Mouse (Mus musculus) forebrain, embryonic 14.5 days (tissue): Measurements from ENCODE around the gene Wfdc11. TPM values are rescaled to one million over a fixed set of nuclear protein-coding genes. Genes with fewer than 3 reads are reported as not detected.
"Not testable (repeated sequence)": the region's sequence is repeated elsewhere in the genome, so short reads cannot be mapped to it uniquely, and the experiment has no call there.

Experiments
- ATAC-seq: fragments of 200-750 bp; cut with Nextera tagmentation; 2 replicates; pipeline ENCODE4 v1.8.0; 2017; ENCODE audit warnings: mild to moderate bottlenecking, moderate library complexity
- DNase-seq: peaks from one replicate; pipeline ENCODE4 v3.0.0-alpha.2; 2015; ENCODE audit warnings: low spot score
- H3K27ac ChIP-seq: fragments of 300-500 bp; sonication (generic); 2 replicates; pipeline ENCODE4 v1.5.1; 2014; ENCODE audit warnings: low read depth, mild to moderate bottlenecking, control low read depth, low read length, moderate library complexity
- H3K27me3 ChIP-seq: fragments of 300-500 bp; sonication (generic); replicated peaks from 2 replicates; pipeline ENCODE4 v1.6.1; 2014; ENCODE audit warnings: low read length, control low read depth, mixed read lengths; ENCODE audit not compliant: control insufficient read depth, insufficient read depth
- H3K36me3 ChIP-seq: fragments of 300-500 bp; sonication (generic); 2 replicates; pipeline ENCODE4 v1.6.1; 2014; ENCODE audit warnings: low read length, control low read depth; ENCODE audit not compliant: control insufficient read depth, insufficient read depth
- H3K4me1 ChIP-seq: fragments of 300-500 bp; sonication (generic); 2 replicates; pipeline ENCODE4 v1.6.1; 2014; ENCODE audit warnings: antibody characterized with exemption, low read length, control low read depth; ENCODE audit not compliant: control insufficient read depth, insufficient read depth
- H3K4me2 ChIP-seq: fragments of 300-500 bp; sonication (generic); 2 replicates; pipeline ENCODE4 v1.6.1; 2014; ENCODE audit warnings: mild to moderate bottlenecking, control low read depth, low read length
- H3K4me3 ChIP-seq: fragments of 300-500 bp; sonication (generic); 2 replicates; pipeline ENCODE4 v1.5.1; 2014; ENCODE audit warnings: low read depth, low read length, control low read depth
- H3K9ac ChIP-seq: fragments of 300-500 bp; sonication (generic); 2 replicates; pipeline ENCODE4 v1.6.1; 2014; ENCODE audit warnings: mild to moderate bottlenecking, low read length, control low read depth, moderate library complexity
- H3K9me3 ChIP-seq: fragments of 300-500 bp; sonication (generic); replicated peaks from 2 replicates; pipeline ENCODE4 v1.6.1; 2016; ENCODE audit warnings: low read length, control low read depth, mixed read lengths; ENCODE audit not compliant: control insufficient read depth
- WGBS: fragments of 180-500 bp; shearing (Covaris S2); extraction: QIAGEN DNeasy Blood & Tissue Kit; methylation state at CpG from one replicate; pipeline ENCODE4 v1.1.7; 2014; 5-methylcytosine and 5-hydroxymethylcytosine counted together
- polyA plus RNA-seq: library from polyadenylated mRNA; unstranded; fragments of >200 nt; fragmentation: Nextera tagmentation; extraction: Ambion mirVana; gene quantifications from 2 replicates; pipeline ENCODE4 v1.2.1, GENCODE M21; 2014

Wfdc11 gene
- not detected in 2 replicates for polyA plus RNA-seq

- 79% methylated on average over 7 of the region's 7 CpGs for WGBS
These were observed at the start of gene Wfdc11 for GRCm38 (mm10) chr2:164673987-164674386. Gene Wfdc11, minus strand, starts transcription at chr2:164674087.

GRCm38 (mm10) chr2:164723276-164723675 is 49.4 kb upstream of the Wfdc11 start:
- DNase-seq: no peak
- no peak overlapping the region for H3K9ac ChIP-seq
- 56% methylated on average over 4 of the region's 4 CpGs for WGBS
- H3K9me3 ChIP-seq: no peaks in the 10 kb centered on the region
- no peaks in the 10 kb centered on the region for H3K36me3 ChIP-seq
- no peaks in the 10 kb centered on the region for H3K4me1 ChIP-seq
- H3K27me3 ChIP-seq: no peaks in the 10 kb centered on the region
- ATAC-seq: no peak
- H3K4me3 ChIP-seq: no peak overlapping the region
- no peak overlapping the region for H3K27ac ChIP-seq
- H3K4me2 ChIP-seq: no peak overlapping the region

More at GRCm38 (mm10) chr2:164673987-164674386, at the start of gene Wfdc11:
- Histone ChIP-seq H3K36me3 (no peaks in the 10 kb centered on the region), H3K27me3 (no peaks in the 10 kb centered on the region), H3K4me2 (no peak within 1 kb of the TSS), H3K4me3 (no peak within 1 kb of the TSS), H3K4me1 (no peaks in the 10 kb centered on the region), H3K9me3 (no peaks in the 10 kb centered on the region), H3K27ac (no peak within 1 kb of the TSS), H3K9ac (no peak within 1 kb of the TSS)
- DNase-seq: no peak
- no peak for ATAC-seq

- H3K27ac ChIP-seq, H3K36me3 ChIP-seq, H3K9me3 ChIP-seq, H3K4me1 ChIP-seq, H3K9ac ChIP-seq, H3K4me2 ChIP-seq, DNase-seq, H3K27me3 ChIP-seq, ATAC-seq, H3K4me3 ChIP-seq: not testable (repeated sequence)
- 94% methylated on average over 21 of the region's 23 CpGs for WGBS
These were observed 42.4 kb upstream of the Wfdc11 start for GRCm38 (mm10) chr2:164716194-164716786.

GRCm38 (mm10) chr2:164715005-164715404 is 41.1 kb upstream of the Wfdc11 start, which contains the start of gene Spint5:
Gene Spint5, plus strand, starts transcription at chr2:164715305.
- no peaks in the 10 kb centered on the region for H3K9me3 ChIP-seq
- DNase-seq: no peak
- H3K36me3 ChIP-seq: no peaks in the 10 kb centered on the region
- 77% methylated on average over 6 of the region's 6 CpGs for WGBS
- no peak within 1 kb of the TSS for H3K9ac ChIP-seq
- H3K27ac ChIP-seq: no peak within 1 kb of the TSS
- no peak within 1 kb of the TSS for H3K4me2 ChIP-seq
- no peak within 1 kb of the TSS for H3K4me3 ChIP-seq
- ATAC-seq: no peak
- H3K4me1 ChIP-seq: no peaks in the 10 kb centered on the region
- H3K27me3 ChIP-seq: no peaks in the 10 kb centered on the region

- ATAC-seq (no peak), DNase-seq (no peak)
- H3K9me3 ChIP-seq: no peaks in the 10 kb centered on the region
- no peaks in the 10 kb centered on the region for H3K4me1 ChIP-seq
- WGBS: 91% methylated on average over 14 of the region's 14 CpGs
- no peaks in the 10 kb centered on the region for H3K27me3 ChIP-seq
- H3K36me3 ChIP-seq: no peaks in the 10 kb centered on the region
- no peak overlapping the region for H3K4me2 ChIP-seq
- H3K27ac ChIP-seq: no peak overlapping the region
- H3K9ac ChIP-seq: no peak overlapping the region
- no peak overlapping the region for H3K4me3 ChIP-seq
These were observed 32.1 kb upstream of the Wfdc11 start for GRCm38 (mm10) chr2:164705991-164706390.

- Histone ChIP-seq H3K4me3 (no peak overlapping the region), H3K27ac (no peak overlapping the region)
- WGBS: 94% methylated on average over 6 of the region's 6 CpGs
These were observed 31.4 kb upstream of the Wfdc11 start for GRCm38 (mm10) chr2:164705328-164705727.

GRCm38 (mm10) chr2:164704235-164704634 is 30.3 kb upstream of the Wfdc11 start:
- no peaks in the 10 kb centered on the region for H3K36me3 ChIP-seq
- no peak for DNase-seq
- H3K27me3 ChIP-seq: no peaks in the 10 kb centered on the region
- 80% methylated on average over 5 of the region's 5 CpGs for WGBS
- no peaks in the 10 kb centered on the region for H3K9me3 ChIP-seq
- H3K4me3 ChIP-seq: no peak overlapping the region
- H3K9ac ChIP-seq: no peak overlapping the region
- H3K27ac ChIP-seq: no peak overlapping the region
- no peaks in the 10 kb centered on the region for H3K4me1 ChIP-seq
- H3K4me2 ChIP-seq: no peak overlapping the region
- no peak for ATAC-seq

More at GRCm38 (mm10) chr2:164705328-164705727, 31.4 kb upstream of the Wfdc11 start:
- no peak for DNase-seq
- no peak for ATAC-seq
- Histone ChIP-seq H3K36me3 (no peaks in the 10 kb centered on the region), H3K4me1 (no peaks in the 10 kb centered on the region), H3K9me3 (no peaks in the 10 kb centered on the region), H3K27me3 (no peaks in the 10 kb centered on the region), H3K9ac (no peak overlapping the region), H3K4me2 (no peak overlapping the region)

- no peak for DNase-seq
- H3K4me2 ChIP-seq: no peak overlapping the region
- no peak overlapping the region for H3K27ac ChIP-seq
- H3K4me3 ChIP-seq: no peak overlapping the region
- H3K4me1 ChIP-seq: no peaks in the 10 kb centered on the region
- no peak for ATAC-seq
- 95% methylated on average over 5 of the region's 5 CpGs for WGBS
- no peaks in the 10 kb centered on the region for H3K36me3 ChIP-seq
- H3K9ac ChIP-seq: no peak overlapping the region
- H3K27me3 ChIP-seq: no peaks in the 10 kb centered on the region
- H3K9me3 ChIP-seq: no peaks in the 10 kb centered on the region
These were observed 27.9 kb upstream of the Wfdc11 start for GRCm38 (mm10) chr2:164701761-164702160.

GRCm38 (mm10) chr2:164700959-164701358 is 27.1 kb upstream of the Wfdc11 start:
- no peak for DNase-seq
- Histone ChIP-seq H3K9ac (no peak overlapping the region), H3K4me2 (no peak overlapping the region), H3K27me3 (no peaks in the 10 kb centered on the region), H3K4me1 (no peaks in the 10 kb centered on the region), H3K9me3 (no peaks in the 10 kb centered on the region), H3K4me3 (no peak overlapping the region), H3K36me3 (no peaks in the 10 kb centered on the region), H3K27ac (no peak overlapping the region)
- no peak for ATAC-seq
- 85% methylated on average over 5 of the region's 5 CpGs for WGBS
